Mouse (Mus musculus): ENCODE measurements around the gene Itga8.

DNA sequence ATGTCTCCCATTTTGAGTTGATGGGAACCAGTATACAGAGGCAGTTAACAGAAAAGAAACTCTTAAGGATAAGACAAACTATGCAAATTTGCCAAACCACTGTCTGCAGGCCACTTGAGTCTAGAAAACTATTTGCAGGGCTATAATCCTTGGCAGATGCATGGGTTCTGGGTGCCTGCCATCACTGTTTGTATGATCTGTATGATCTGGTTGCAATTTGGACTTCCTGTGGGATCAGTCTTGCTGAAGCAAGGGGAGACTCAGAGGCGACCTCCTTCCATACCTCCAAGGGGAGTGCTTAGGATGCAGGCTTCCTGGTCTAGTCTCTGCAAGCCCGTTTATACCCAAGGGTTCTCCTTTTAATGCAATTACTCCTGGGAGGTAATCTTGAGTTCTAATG, 155.1 kb downstream of the Itga8 start:
- TF ChIP-seq POLR2A (IDR thresholded peaks at IDR 0.05; ENCODE audit: borderline replicate concordance, insufficient read depth, low read length) (no peak), CTCF (IDR thresholded peaks at IDR 0.05; ENCODE audit: borderline replicate concordance, insufficient read depth, low read depth, low read length) (no peak)

Measured in cerebellum, adult 2 months (tissue).